8 mouse cellular contexts compared by ENCODE assay signal in the genomic region with DNA sequence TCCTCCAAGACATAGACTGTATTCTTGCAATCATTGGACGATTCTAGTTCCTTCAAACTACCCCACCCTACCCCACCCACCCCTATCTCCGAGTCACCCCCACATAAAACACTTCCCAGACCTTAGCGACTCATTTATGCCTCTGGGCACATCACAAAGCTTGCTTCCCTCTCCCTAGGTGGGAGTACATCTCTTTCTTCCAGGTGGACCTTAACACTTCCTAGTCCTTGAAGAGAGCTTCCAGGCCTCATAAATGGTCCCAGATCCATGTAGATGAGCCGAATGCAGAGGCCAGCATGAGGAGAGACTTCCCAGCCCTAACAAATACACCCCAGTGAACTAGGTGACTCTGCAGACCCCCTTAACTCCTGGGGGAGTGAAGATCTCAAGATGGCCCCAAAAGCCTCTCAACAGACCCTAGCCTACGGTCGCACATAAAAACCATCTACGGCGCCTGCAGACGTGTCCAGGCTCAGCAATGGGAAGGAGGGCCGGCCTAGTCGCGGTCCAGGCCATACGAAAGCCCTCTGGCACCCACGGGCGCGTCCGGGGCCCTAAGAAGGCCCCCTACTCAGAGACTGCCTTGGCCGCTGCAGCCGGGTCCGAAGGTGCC. TPM values are rescaled to one million over a fixed set of nuclear protein-coding genes. Genes with fewer than 3 reads are reported as not detected.
DNase-seq lines count a peak whose midpoint lies in the region; ATAC-seq lines count a peak whose summit lies in the region.

No protein-coding gene starts in this region.

- H3K27ac ChIP-seq in kidney, embryonic 14.5 days (ENCODE audit: low read depth, low read length), result peak overlapping the region; percentile 81
- peak overlapping the region; percentile 82 for H3K27ac ChIP-seq in brown adipose tissue, adult 24 weeks (replicated peaks; ENCODE audit: low read depth, low read length)
- H3K27ac ChIP-seq in hindbrain, embryonic 15.5 days (replicated peaks), result peak overlapping the region; percentile 81
- peak overlapping the region; percentile 79 for H3K27ac ChIP-seq in midbrain, embryonic 13.5 days

- H3K27me3 ChIP-seq in kidney, embryonic 14.5 days (ENCODE audit: control insufficient read depth, insufficient read depth, low read length), result no peaks in the 10 kb centered on the region
- no peaks in the 10 kb centered on the region; the same call in 1 of the 2 replicates for H3K27me3 ChIP-seq in hindbrain, embryonic 15.5 days
- peaks cover 5% of the 10 kb centered on the region; the same call in 1 of the 2 replicates for H3K27me3 ChIP-seq in midbrain, embryonic 13.5 days

- WGBS in kidney, embryonic 14.5 days, result under 1% methylated on average over 20 of the region's 20 CpGs
- WGBS in hindbrain, embryonic 15.5 days, result 2% methylated on average over 20 of the region's 20 CpGs
- WGBS in midbrain, embryonic 13.5 days, result 3% methylated on average over 20 of the region's 20 CpGs

- no peak for ATAC-seq in kidney, embryonic 14.5 days (ENCODE audit: low FRiP score, low TSS enrichment)
- ATAC-seq in hindbrain, embryonic 15.5 days (ENCODE audit: low FRiP score, low read depth), result no peak
- ATAC-seq in midbrain, embryonic 13.5 days, result no peak

- no peaks in the 10 kb centered on the region for H3K9me3 ChIP-seq in kidney, embryonic 14.5 days (ENCODE audit: control insufficient read depth, low read length)
- H3K9me3 ChIP-seq in hindbrain, embryonic 15.5 days, result no peaks in the 10 kb centered on the region
- H3K9me3 ChIP-seq in midbrain, embryonic 13.5 days, result no peaks in the 10 kb centered on the region

- H3K4me3 ChIP-seq in kidney, embryonic 14.5 days (ENCODE audit: low read length), result peak overlapping the region; percentile 84
- peak overlapping the region; percentile 78 for H3K4me3 ChIP-seq in brown adipose tissue, adult 24 weeks (ENCODE audit: insufficient read depth, low read depth, low read length)
- peak overlapping the region; percentile 62 for H3K4me3 ChIP-seq in hindbrain, embryonic 15.5 days
- H3K4me3 ChIP-seq in midbrain, embryonic 13.5 days (replicated peaks), result peak overlapping the region; percentile 95

- peaks cover 20% of the 10 kb centered on the region; the same call in 1 of the 2 replicates for H3K4me1 ChIP-seq in kidney, embryonic 14.5 days (ENCODE audit: control insufficient read depth, insufficient read depth, low read length)
- peaks cover 6% of the 10 kb centered on the region; the same call in 1 of the 2 replicates for H3K4me1 ChIP-seq in brown adipose tissue, adult 24 weeks (ENCODE audit: control insufficient read depth, insufficient read depth, insufficient read length, low read length)
- peaks cover 36% of the 10 kb centered on the region for H3K4me1 ChIP-seq in hindbrain, embryonic 15.5 days (replicated peaks)
- peaks cover 42% of the 10 kb centered on the region for H3K4me1 ChIP-seq in midbrain, embryonic 13.5 days (replicated peaks)

- peaks cover 33% of the 10 kb centered on the region for H3K36me3 ChIP-seq in kidney, embryonic 14.5 days (ENCODE audit: control insufficient read depth, insufficient read depth, low read length)
- peaks cover 18% of the 10 kb centered on the region for H3K36me3 ChIP-seq in hindbrain, embryonic 15.5 days
- H3K36me3 ChIP-seq in midbrain, embryonic 13.5 days, result peaks cover 35% of the 10 kb centered on the region

- DNase-seq in kidney, postnatal 36 days, result no peak
- DNase-seq in embryo, embryonic 11 days, result no peak
- DNase-seq in cerebellum, postnatal 25 days, result no peak
- DNase-seq in kidney, adult 11 months, result no peak

- peak overlapping the region; percentile 83 for H3K4me2 ChIP-seq in kidney, embryonic 14.5 days (replicated peaks; ENCODE audit: low read depth, low read length)
- peak overlapping the region; percentile 91 for H3K4me2 ChIP-seq in hindbrain, embryonic 15.5 days
- H3K4me2 ChIP-seq in midbrain, embryonic 13.5 days (replicated peaks), result peak overlapping the region; percentile 89

- H3K9ac ChIP-seq in kidney, embryonic 14.5 days (ENCODE audit: low read depth, low read length), result peak overlapping the region; percentile 98
- H3K9ac ChIP-seq in hindbrain, embryonic 15.5 days, result peak overlapping the region; percentile 89
- H3K9ac ChIP-seq in midbrain, embryonic 13.5 days (replicated peaks), result peak overlapping the region; percentile 93

RNA-seq across cellular contexts. Expression of gene Scaf1, which starts 0.7 kb away (rescaled TPM):
- polyA plus RNA-seq in kidney, embryonic 14.5 days (2014; fragmentation: Nextera tagmentation; extraction: Ambion mirVana), result 46.5 and 54.0 TPM in 2 replicates
- 26.3 and 27.5 TPM in 2 replicates for polyA plus RNA-seq in brown adipose tissue, adult 24 weeks (2012; ENCODE audit: insufficient read depth, insufficient read length, missing spikeins)
- polyA plus RNA-seq in hindbrain, embryonic 15.5 days (2015; fragmentation: Nextera tagmentation; extraction: Ambion mirVana), result 49.8 and 56.5 TPM in 2 replicates
- 38.1 and 47.7 TPM in 2 replicates for polyA plus RNA-seq in midbrain, embryonic 13.5 days (2015; fragmentation: Nextera tagmentation; extraction: Ambion mirVana)

RNA-seq across cellular contexts. Expression of gene Rras, which starts 2.3 kb away (rescaled TPM):
- 31.8 and 35.2 TPM in 2 replicates for polyA plus RNA-seq in kidney, embryonic 14.5 days (2014; fragmentation: Nextera tagmentation; extraction: Ambion mirVana)
- polyA plus RNA-seq in brown adipose tissue, adult 24 weeks (2012; ENCODE audit: insufficient read depth, insufficient read length, missing spikeins), result 76.5 and 82.6 TPM in 2 replicates
- 15.5 and 16.0 TPM in 2 replicates for polyA plus RNA-seq in hindbrain, embryonic 15.5 days (2015; fragmentation: Nextera tagmentation; extraction: Ambion mirVana)
- polyA plus RNA-seq in midbrain, embryonic 13.5 days (2015; fragmentation: Nextera tagmentation; extraction: Ambion mirVana), result 8.4 and 9.6 TPM in 2 replicates

RNA-seq across cellular contexts. Expression of gene Bcl2l12, which starts 16.9 kb away (rescaled TPM):
- polyA plus RNA-seq in kidney, embryonic 14.5 days (2014; fragmentation: Nextera tagmentation; extraction: Ambion mirVana), result 54.9 and 71.1 TPM in 2 replicates
- 8.9 and 9.1 TPM in 2 replicates for polyA plus RNA-seq in brown adipose tissue, adult 24 weeks (2012; ENCODE audit: insufficient read depth, insufficient read length, missing spikeins)
- polyA plus RNA-seq in hindbrain, embryonic 15.5 days (2015; fragmentation: Nextera tagmentation; extraction: Ambion mirVana), result 12.8 and 13.3 TPM in 2 replicates
- polyA plus RNA-seq in midbrain, embryonic 13.5 days (2015; fragmentation: Nextera tagmentation; extraction: Ambion mirVana), result 21.3 and 21.6 TPM in 2 replicates

RNA-seq across cellular contexts. Expression of gene Irf3, which starts 18.0 kb away (rescaled TPM):
- 66.2 and 81.6 TPM in 2 replicates for polyA plus RNA-seq in kidney, embryonic 14.5 days (2014; fragmentation: Nextera tagmentation; extraction: Ambion mirVana)
- polyA plus RNA-seq in brown adipose tissue, adult 24 weeks (2012; ENCODE audit: insufficient read depth, insufficient read length, missing spikeins), result 40.8 and 41.4 TPM in 2 replicates
- polyA plus RNA-seq in hindbrain, embryonic 15.5 days (2015; fragmentation: Nextera tagmentation; extraction: Ambion mirVana), result 57.4 and 58.1 TPM in 2 replicates
- 63.0 and 70.7 TPM in 2 replicates for polyA plus RNA-seq in midbrain, embryonic 13.5 days (2015; fragmentation: Nextera tagmentation; extraction: Ambion mirVana)

RNA-seq across cellular contexts. Expression of gene Prmt1, which starts 29.1 kb away (rescaled TPM):
- 258 and 308 TPM in 2 replicates for polyA plus RNA-seq in kidney, embryonic 14.5 days (2014; fragmentation: Nextera tagmentation; extraction: Ambion mirVana)
- polyA plus RNA-seq in brown adipose tissue, adult 24 weeks (2012; ENCODE audit: insufficient read depth, insufficient read length, missing spikeins), result 47.1 and 73.7 TPM in 2 replicates
- polyA plus RNA-seq in hindbrain, embryonic 15.5 days (2015; fragmentation: Nextera tagmentation; extraction: Ambion mirVana), result 584 and 590 TPM in 2 replicates
- polyA plus RNA-seq in midbrain, embryonic 13.5 days (2015; fragmentation: Nextera tagmentation; extraction: Ambion mirVana), result 784 and 789 TPM in 2 replicates
